Mouse (Mus musculus) erythroblast, embryonic 14.5 days (primary cell): ENCODE results near the gene Zfp687.

Experiments
- GATA1 ChIP-seq: IDR thresholded peaks from 2 replicates; pipeline ENCODE4 v1.6.1; 2012; ENCODE audit warnings: low read length, inconsistent platforms, mixed read lengths
- TAL1 ChIP-seq: IDR thresholded peaks from 3 replicates; pipeline ENCODE4 v1.6.1; 2012; ENCODE audit warnings: low read length, inconsistent platforms, mixed read lengths

DNA sequence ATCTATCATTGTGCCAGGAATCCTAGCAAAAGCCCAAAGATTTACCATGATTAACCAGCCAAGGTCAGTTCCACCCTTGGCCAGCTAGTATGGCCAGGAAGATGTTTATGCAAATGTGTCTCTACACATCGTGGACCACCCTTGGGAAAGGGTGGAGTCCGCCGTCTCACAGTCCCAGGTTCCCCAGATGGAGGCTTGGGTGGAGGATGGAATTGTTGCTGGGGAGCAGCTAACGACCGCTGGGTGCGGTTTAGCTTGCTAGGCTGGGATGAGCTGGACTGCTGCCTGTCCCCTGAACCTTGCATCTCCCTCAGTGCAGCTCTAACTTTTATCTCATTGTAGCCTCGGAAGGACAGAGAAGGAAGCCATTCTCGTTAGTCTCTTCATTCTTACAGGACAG, 55.4 kb downstream of the Zfp687 start:
- TF ChIP-seq GATA1 = no peak
- TF ChIP-seq TAL1 = no peak
